Mouse (Mus musculus) kidney, embryonic 14.5 days (tissue): ENCODE data around the gene Bcat2. TPM values are rescaled to one million over a fixed set of nuclear protein-coding genes. Genes with fewer than 3 reads are reported as not detected.

Experiments
- ATAC-seq: fragments of 200-750 bp; cut with Nextera tagmentation; 2 replicates; pipeline ENCODE4 v1.8.0; 2017; ENCODE audit warnings: moderate number of reproducible peaks, mild to moderate bottlenecking, moderate TSS enrichment, moderate library complexity; ENCODE audit not compliant: low FRiP score, low TSS enrichment
- H3K27ac ChIP-seq: fragments of 300-500 bp; sonication (generic); 2 replicates; pipeline ENCODE4 v1.5.1; 2014; ENCODE audit warnings: low read depth, mild to moderate bottlenecking, low read length, moderate library complexity, mixed read lengths
- H3K27me3 ChIP-seq: fragments of 300-500 bp; sonication (generic); 2 replicates; pipeline ENCODE4 v1.6.1; 2014; ENCODE audit warnings: mild to moderate bottlenecking, low read length; ENCODE audit not compliant: control insufficient read depth, insufficient read depth
- H3K36me3 ChIP-seq: fragments of 300-500 bp; sonication (generic); 2 replicates; pipeline ENCODE4 v1.6.1; 2014; ENCODE audit warnings: low read length, mixed read lengths; ENCODE audit not compliant: control insufficient read depth, insufficient read depth
- H3K4me1 ChIP-seq: fragments of 300-500 bp; sonication (generic); 2 replicates; pipeline ENCODE4 v1.6.1; 2014; ENCODE audit warnings: low read length, mixed read lengths; ENCODE audit not compliant: control insufficient read depth, insufficient read depth
- H3K4me2 ChIP-seq: fragments of 300-500 bp; sonication (generic); replicated peaks from 2 replicates; pipeline ENCODE4 v1.6.1; 2014; ENCODE audit warnings: low read depth, mild to moderate bottlenecking, low read length
- H3K4me3 ChIP-seq: fragments of 300-500 bp; sonication (generic); 2 replicates; pipeline ENCODE4 v1.5.1; 2014; ENCODE audit warnings: mild to moderate bottlenecking, low read length
- H3K9ac ChIP-seq: fragments of 300-500 bp; sonication (generic); 2 replicates; pipeline ENCODE4 v1.6.1; 2014; ENCODE audit warnings: low read depth, mild to moderate bottlenecking, low read length, moderate library complexity
- H3K9me3 ChIP-seq: fragments of 300-500 bp; sonication (generic); 2 replicates; pipeline ENCODE4 v1.6.1; 2016; ENCODE audit warnings: low read length; ENCODE audit not compliant: control insufficient read depth
- WGBS: fragments of 180-500 bp; shearing (Covaris S2); extraction: QIAGEN DNeasy Blood & Tissue Kit; methylation state at CpG from one replicate; pipeline ENCODE4 v1.1.7; 2014; 5-methylcytosine and 5-hydroxymethylcytosine counted together
- polyA plus RNA-seq: library from polyadenylated mRNA; unstranded; fragments of >200 nt; fragmentation: Nextera tagmentation; extraction: Ambion mirVana; gene quantifications from 2 replicates; pipeline ENCODE4 v1.2.1, GENCODE M21; 2014

Gene Bcat2
- polyA plus RNA-seq, 1 experiment from 2014 or later, result 73.7 TPM

- H3K27ac ChIP-seq, result peak overlapping the region; percentile 37; the same call in 1 of the 2 replicates
- ATAC-seq, result no peak
- H3K4me1 ChIP-seq, result peaks cover 8% of the 10 kb centered on the region
- H3K9me3 ChIP-seq, result no peaks in the 10 kb centered on the region
- H3K36me3 ChIP-seq, result no peaks in the 10 kb centered on the region
- no peaks in the 10 kb centered on the region for H3K27me3 ChIP-seq
- 31% methylated on average over 8 of the region's 8 CpGs for WGBS
- H3K9ac ChIP-seq, result no peak overlapping the region
- H3K4me3 ChIP-seq, result no peak overlapping the region
- H3K4me2 ChIP-seq, result no peak overlapping the region
Observed at GRCm38 (mm10) chr7:45555787-45556186, 14.2 kb upstream of the Bcat2 start.

GRCm38 (mm10) chr7:45558907-45559306 lies 11.0 kb upstream of the Bcat2 start:
- Histone ChIP-seq H3K4me3 (no peak overlapping the region), H3K9ac (no peak overlapping the region), H3K27me3 (no peaks in the 10 kb centered on the region), H3K4me1 (peaks cover 18% of the 10 kb centered on the region), H3K27ac (no peak overlapping the region), H3K36me3 (no peaks in the 10 kb centered on the region), H3K4me2 (no peak overlapping the region), H3K9me3 (no peaks in the 10 kb centered on the region)
- ATAC-seq, result no peak
- WGBS, result 50% methylated on average over 6 of the region's 6 CpGs

GRCm38 (mm10) chr7:45560241-45560640 lies 9.7 kb upstream of the Bcat2 start:
- no peak overlapping the region for H3K4me3 ChIP-seq
- H3K27ac ChIP-seq, result no peak overlapping the region
- no peak for ATAC-seq

GRCm38 (mm10) chr7:45560843-45561623 lies 8.9 kb upstream of the Bcat2 start:
- Histone ChIP-seq H3K27me3 (no peaks in the 10 kb centered on the region), H3K4me3 (no peak overlapping the region), H3K36me3 (no peaks in the 10 kb centered on the region), H3K9ac (peak overlapping the region; percentile 25; the same call in 1 of the 2 replicates), H3K9me3 (no peaks in the 10 kb centered on the region), H3K4me1 (peaks cover 12% of the 10 kb centered on the region), H3K4me2 (peak overlapping the region; percentile 15; the same call in 1 of the 2 replicates), H3K27ac (peak overlapping the region; percentile 61; the same call in 1 of the 2 replicates)
- peak; percentile 52 for ATAC-seq
- 22% methylated on average over 17 of the region's 17 CpGs for WGBS

More at GRCm38 (mm10) chr7:45560241-45560640, 9.7 kb upstream of the Bcat2 start:
- Histone ChIP-seq H3K4me1 (peaks cover 13% of the 10 kb centered on the region), H3K9ac (no peak overlapping the region), H3K4me2 (no peak overlapping the region), H3K27me3 (no peaks in the 10 kb centered on the region), H3K36me3 (no peaks in the 10 kb centered on the region), H3K9me3 (no peaks in the 10 kb centered on the region)
- WGBS, result 76% methylated on average over 7 of the region's 7 CpGs

GRCm38 (mm10) chr7:45561624-45562520 lies 8.1 kb upstream of the Bcat2 start:
- Histone ChIP-seq H3K4me1 (peaks cover 10% of the 10 kb centered on the region), H3K4me2 (peak overlapping the region; percentile 15; the same call in 1 of the 2 replicates), H3K9me3 (no peaks in the 10 kb centered on the region), H3K27me3 (no peaks in the 10 kb centered on the region), H3K4me3 (no peak overlapping the region), H3K27ac (peak overlapping the region; percentile 61; the same call in 1 of the 2 replicates), H3K36me3 (no peaks in the 10 kb centered on the region), H3K9ac (peak overlapping the region; percentile 25)
- 26% methylated on average over 12 of the region's 12 CpGs for WGBS
- ATAC-seq, result peak; percentile 80

- Histone ChIP-seq H3K27ac (no peak overlapping the region), H3K4me3 (no peak overlapping the region), H3K36me3 (no peaks in the 10 kb centered on the region), H3K4me1 (peaks cover 17% of the 10 kb centered on the region), H3K9ac (no peak overlapping the region), H3K27me3 (no peaks in the 10 kb centered on the region), H3K4me2 (no peak overlapping the region), H3K9me3 (no peaks in the 10 kb centered on the region)
- no peak for ATAC-seq
- WGBS, result 79% methylated on average over 2 of the region's 2 CpGs
Observed at GRCm38 (mm10) chr7:45564811-45565210, 5.1 kb upstream of the Bcat2 start.

- no peak overlapping the region for H3K27ac ChIP-seq
- H3K4me1 ChIP-seq, result peaks cover 18% of the 10 kb centered on the region
- H3K4me3 ChIP-seq, result no peak overlapping the region
- WGBS, result 95% methylated on average over 9 of the region's 9 CpGs
- no peak overlapping the region for H3K4me2 ChIP-seq
- no peaks in the 10 kb centered on the region for H3K36me3 ChIP-seq
- ATAC-seq, result no peak
- H3K9ac ChIP-seq, result no peak overlapping the region
- H3K27me3 ChIP-seq, result no peaks in the 10 kb centered on the region
- H3K9me3 ChIP-seq, result no peaks in the 10 kb centered on the region
Observed at GRCm38 (mm10) chr7:45565446-45565845, 4.5 kb upstream of the Bcat2 start.

GRCm38 (mm10) chr7:45567112-45567779 lies 2.7 kb upstream of the Bcat2 start:
- peak overlapping the region; percentile 86 for H3K27ac ChIP-seq
- H3K9ac ChIP-seq, result no peak overlapping the region
- H3K27me3 ChIP-seq, result no peaks in the 10 kb centered on the region
- H3K36me3 ChIP-seq, result no peaks in the 10 kb centered on the region
- H3K4me3 ChIP-seq, result no peak overlapping the region
- peak overlapping the region; percentile 58; the same call in 1 of the 2 replicates for H3K4me2 ChIP-seq
- H3K4me1 ChIP-seq, result peaks cover 26% of the 10 kb centered on the region
- WGBS, result 68% methylated on average over 8 of the region's 8 CpGs
- no peaks in the 10 kb centered on the region for H3K9me3 ChIP-seq
- no peak for ATAC-seq
